Mouse (Mus musculus): ENCODE results near the gene Ccdc85c.

Gene Ccdc85c

GRCm38 (mm10) chr12:108294620-108295019 lies 19.4 kb upstream of the Ccdc85c start:
- DNase-seq (ENCODE audit: low spot score) = peak; percentile 36

- DNase-seq (ENCODE audit: low spot score) = peak; percentile 78
These were observed 17.7 kb upstream of the Ccdc85c start for GRCm38 (mm10) chr12:108292957-108293356.

GRCm38 (mm10) chr12:108292419-108292818 lies 17.2 kb upstream of the Ccdc85c start:
- DNase-seq (ENCODE audit: low spot score) = no peak

GRCm38 (mm10) chr12:108288127-108288880 lies 13.1 kb upstream of the Ccdc85c start:
- DNase-seq (ENCODE audit: low spot score) = no peak

- no peak for DNase-seq (ENCODE audit: low spot score)
These were observed 11.8 kb upstream of the Ccdc85c start for GRCm38 (mm10) chr12:108287011-108287410.

GRCm38 (mm10) chr12:108286381-108286780 lies 11.2 kb upstream of the Ccdc85c start:
- no peak for DNase-seq (ENCODE audit: low spot score)

GRCm38 (mm10) chr12:108285225-108286011 lies 10.2 kb upstream of the Ccdc85c start:
- DNase-seq (ENCODE audit: low spot score) = no peak

- no peak for DNase-seq (ENCODE audit: low spot score)
These were observed 9.4 kb upstream of the Ccdc85c start for GRCm38 (mm10) chr12:108284455-108285224.

- no peak for DNase-seq (ENCODE audit: low spot score)
These were observed 3.1 kb upstream of the Ccdc85c start for GRCm38 (mm10) chr12:108278221-108278918.

- DNase-seq (ENCODE audit: low spot score) = no peak
These were observed 2.2 kb upstream of the Ccdc85c start for GRCm38 (mm10) chr12:108277341-108277841.

- DNase-seq (ENCODE audit: low spot score) = peak; percentile 54
These were observed 946 bp upstream of the Ccdc85c start for GRCm38 (mm10) chr12:108275920-108276822.

GRCm38 (mm10) chr12:108275508-108275890 lies 274 bp upstream of the Ccdc85c start:
- DNase-seq (ENCODE audit: low spot score) = peak; percentile 97

GRCm38 (mm10) chr12:108274313-108274595 lies 971 bp downstream of the Ccdc85c start:
- DNase-seq (ENCODE audit: low spot score) = no peak

GRCm38 (mm10) chr12:108273466-108274312 lies 1.5 kb downstream of the Ccdc85c start:
- DNase-seq (ENCODE audit: low spot score) = no peak

- DNase-seq (ENCODE audit: low spot score) = no peak
These were observed 3.0 kb downstream of the Ccdc85c start for GRCm38 (mm10) chr12:108272143-108272635.

- no peak for DNase-seq (ENCODE audit: low spot score)
These were observed 3.7 kb downstream of the Ccdc85c start for GRCm38 (mm10) chr12:108271351-108272142.

- DNase-seq (ENCODE audit: low spot score) = no peak
These were observed 4.8 kb downstream of the Ccdc85c start for GRCm38 (mm10) chr12:108270240-108270919.

- DNase-seq (ENCODE audit: low spot score) = no peak
These were observed 5.5 kb downstream of the Ccdc85c start for GRCm38 (mm10) chr12:108269699-108270098.
